Mouse (Mus musculus) cerebellum, adult 18-20 months (tissue): Measurements from ENCODE around the gene Dlx5.

ENCODE experiments used
- DNase-seq, 2 experiments: peaks; one replicate each; pipeline ENCODE4 v3.0.0; 2021

Gene Dlx5

GRCm38 (mm10) chr6:6881638-6882190, at the start of gene Dlx5:
Dlx5 (minus strand) TSS chr6:6882085.
- DNase-seq = peak in 1 of 2 experiments; percentile 26

GRCm38 (mm10) chr6:6931507-6931906, 49.6 kb upstream of the Dlx5 start:
- no peak for DNase-seq

- DNase-seq = no peak
Observed at GRCm38 (mm10) chr6:6930831-6931230, 48.9 kb upstream of the Dlx5 start.

GRCm38 (mm10) chr6:6925264-6925663, 43.4 kb upstream of the Dlx5 start:
- no peak for DNase-seq

GRCm38 (mm10) chr6:6917334-6917733, 35.4 kb upstream of the Dlx5 start:
- no peak for DNase-seq

- no peak for DNase-seq
Observed at GRCm38 (mm10) chr6:6915526-6915915, 33.6 kb upstream of the Dlx5 start.

- DNase-seq = peak; percentile 35 to 40
Observed at GRCm38 (mm10) chr6:6914849-6915525, 33.1 kb upstream of the Dlx5 start.

- DNase-seq = no peak
Observed at GRCm38 (mm10) chr6:6914304-6914703, 32.4 kb upstream of the Dlx5 start.

- no peak for DNase-seq
Observed at GRCm38 (mm10) chr6:6909586-6909985, 27.7 kb upstream of the Dlx5 start.

GRCm38 (mm10) chr6:6890047-6890446, 8.2 kb upstream of the Dlx5 start:
- no peak for DNase-seq

- no peak for DNase-seq
Observed at GRCm38 (mm10) chr6:6886225-6886624, 4.3 kb upstream of the Dlx5 start.

- DNase-seq = peak; percentile 17 to 40
Observed at GRCm38 (mm10) chr6:6884897-6885296, 3.0 kb upstream of the Dlx5 start.

GRCm38 (mm10) chr6:6882266-6882797, 447 bp upstream of the Dlx5 start:
- no peak for DNase-seq

- no peak for DNase-seq
Observed at GRCm38 (mm10) chr6:6881115-6881637, 709 bp downstream of the Dlx5 start.

- no peak for DNase-seq
Observed at GRCm38 (mm10) chr6:6880361-6881114, 1.3 kb downstream of the Dlx5 start.

- no peak for DNase-seq
Observed at GRCm38 (mm10) chr6:6879371-6880325, 2.2 kb downstream of the Dlx5 start.

- DNase-seq = no peak
Observed at GRCm38 (mm10) chr6:6878841-6879291, 3.0 kb downstream of the Dlx5 start.

- no peak for DNase-seq
Observed at GRCm38 (mm10) chr6:6877981-6878840, 3.7 kb downstream of the Dlx5 start.

GRCm38 (mm10) chr6:6877346-6877910, 4.5 kb downstream of the Dlx5 start:
- DNase-seq = no peak

- no peak for DNase-seq
Observed at GRCm38 (mm10) chr6:6876731-6877130, 5.2 kb downstream of the Dlx5 start.

- no peak for DNase-seq
Observed at GRCm38 (mm10) chr6:6876231-6876630, 5.7 kb downstream of the Dlx5 start.
